Mouse (Mus musculus) kidney, adult 9 months (tissue): ENCODE measurements at regions not wholly inside any gene's neighbourhood (a gene's known extent, or its start where the extent isn't known, plus 50 kb on each side); places are given as distances from the start of the nearest gene placed in this dataset.

Experiments
- DNase-seq: peaks from one replicate; pipeline ENCODE4 v3.0.0; 2022

DNA sequence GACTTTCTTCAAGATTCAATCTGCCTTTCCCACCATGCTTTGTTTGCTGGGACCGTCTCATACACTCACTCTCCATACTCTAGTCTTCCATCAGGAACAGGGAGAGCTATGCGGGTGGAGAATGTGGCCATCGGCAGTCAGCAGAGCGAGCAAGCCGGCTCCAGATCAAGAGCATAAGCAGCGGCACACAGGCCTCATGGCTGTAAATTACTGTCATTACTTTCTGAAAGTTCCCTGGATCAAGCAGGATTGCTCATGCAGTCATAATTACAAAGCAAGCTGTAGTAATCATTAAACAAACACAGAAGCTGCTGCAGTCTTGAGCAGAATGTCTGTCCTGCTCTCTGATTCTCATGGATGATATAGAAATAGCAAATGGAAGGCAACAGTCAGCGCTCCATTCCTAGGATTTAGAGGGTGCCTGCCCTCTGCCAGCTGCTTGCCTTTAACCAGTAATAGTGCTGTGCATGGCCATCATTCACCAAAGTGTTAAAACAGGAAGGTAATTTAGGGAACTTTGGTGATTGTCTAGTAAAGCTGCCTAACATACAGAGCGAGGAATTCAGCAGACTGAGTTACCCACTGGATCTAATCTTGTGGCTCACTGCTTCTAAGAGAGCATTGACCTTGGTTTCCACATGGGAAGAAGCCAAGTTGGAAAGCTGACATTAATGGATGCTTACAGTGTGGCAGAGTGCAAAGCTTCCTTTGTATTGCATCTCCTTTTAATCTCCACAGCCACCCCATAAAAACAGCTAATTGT is 298.2 kb downstream of the 1190002N15Rik start:
- DNase-seq, result peak; percentile 31

- DNase-seq, result no peak
Observed at GRCm38 (mm10) chr9:94238565-94238964, 299.3 kb downstream of the 1190002N15Rik start.

DNA sequence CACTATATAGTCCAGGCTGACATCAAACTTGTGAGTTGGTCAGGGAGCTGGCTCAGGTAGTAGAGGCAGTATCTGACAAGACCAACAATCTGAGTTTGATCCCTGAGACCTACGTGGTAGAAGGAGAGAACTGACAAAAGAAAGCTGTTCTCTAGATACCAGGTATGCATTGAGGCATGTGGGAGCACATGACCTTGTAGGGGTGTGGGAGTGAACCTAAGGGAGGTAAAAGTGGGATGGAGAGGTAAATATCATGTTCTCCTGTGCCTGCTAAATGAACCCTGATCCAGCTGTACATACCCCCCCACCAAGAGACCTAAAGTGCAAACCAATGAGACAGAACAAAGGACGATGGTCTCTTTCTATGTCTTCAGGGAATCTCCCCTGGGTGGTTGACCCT is 308.3 kb downstream of the 1190002N15Rik start:
- no peak for DNase-seq

- peak; percentile 8 for DNase-seq
Observed at GRCm38 (mm10) chr9:94219116-94219515, 318.8 kb downstream of the 1190002N15Rik start.

DNA sequence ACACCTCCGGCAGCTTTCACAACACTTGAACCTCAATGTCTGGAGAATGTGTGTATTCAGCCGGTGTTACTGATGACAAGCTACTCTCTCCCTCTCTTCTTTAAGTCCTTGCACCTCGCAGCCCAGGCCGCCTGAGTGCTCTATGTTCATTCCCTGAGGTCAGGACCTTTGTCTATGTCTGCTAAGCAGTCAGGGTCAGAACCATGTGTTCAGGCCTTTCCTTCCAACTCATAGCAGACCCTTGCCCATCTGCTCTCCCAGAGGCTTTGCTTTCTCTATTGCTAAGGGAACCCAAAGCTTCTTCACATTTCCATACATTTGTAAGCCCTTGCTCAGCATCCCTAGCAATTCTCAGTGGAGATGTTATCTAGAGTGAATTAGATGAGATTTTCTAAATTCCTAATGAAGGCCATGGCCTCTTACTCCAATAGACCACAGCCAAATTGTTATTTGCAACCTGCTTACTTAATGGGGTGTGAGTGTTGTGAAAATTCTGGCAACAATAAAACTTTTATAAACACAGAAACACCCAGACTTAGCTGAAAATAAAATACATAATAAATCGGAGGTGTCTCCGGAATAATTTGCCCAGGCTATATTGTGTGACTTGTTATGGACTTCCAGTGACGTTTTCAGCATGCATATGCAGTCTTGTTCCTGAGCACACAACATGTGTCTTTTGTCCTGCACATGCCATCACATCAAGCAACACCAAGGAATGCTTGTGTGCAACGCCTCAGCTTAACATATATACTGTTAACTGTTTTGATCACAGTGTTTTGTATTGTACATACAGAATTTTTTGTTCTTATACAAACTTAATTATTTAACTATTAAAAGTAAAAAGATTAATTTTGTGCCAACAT is 321.2 kb downstream of the 1190002N15Rik start:
- DNase-seq, result no peak

DNA sequence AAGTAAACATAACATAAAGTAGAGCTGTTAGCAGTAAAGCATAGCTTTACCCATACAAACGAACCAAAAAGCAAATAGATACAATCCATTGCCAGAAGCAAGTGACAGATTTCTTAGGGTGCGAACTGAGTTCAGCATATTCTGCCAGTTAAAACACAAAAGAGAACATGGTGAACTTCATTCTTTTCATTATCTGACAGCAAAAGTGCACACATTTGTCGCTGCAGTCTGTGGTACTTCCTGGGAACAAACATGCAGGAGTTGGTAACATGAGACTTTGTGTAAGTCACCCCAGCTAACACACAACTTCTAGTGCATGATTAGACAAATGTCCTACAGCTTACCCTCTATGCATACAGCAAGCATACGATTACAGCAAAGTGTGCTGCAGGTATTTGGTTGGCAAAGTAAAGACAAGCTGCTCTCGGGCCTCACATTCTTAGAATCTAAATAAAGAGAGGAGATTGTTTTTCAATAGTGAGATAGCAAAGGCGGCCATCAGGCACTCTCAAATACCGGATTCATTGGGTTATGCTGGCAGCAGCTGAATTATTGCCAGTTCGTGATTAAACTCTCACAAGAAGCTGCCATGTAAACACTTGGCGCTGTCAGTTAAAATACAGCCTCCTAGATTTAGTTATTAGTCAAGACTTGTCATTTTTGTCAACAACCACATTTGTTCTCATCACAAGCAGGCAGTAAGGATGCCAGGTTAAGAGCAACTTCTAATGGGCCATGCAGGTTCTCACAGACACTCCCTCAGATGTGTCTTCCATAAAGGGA is 327.2 kb downstream of the 1190002N15Rik start:
- no peak for DNase-seq

- no peak for DNase-seq
Observed at GRCm38 (mm10) chr9:94208987-94209386, 328.9 kb downstream of the 1190002N15Rik start.

GRCm38 (mm10) chr9:94200892-94201291 is 337.0 kb downstream of the 1190002N15Rik start:
- DNase-seq, result no peak

GRCm38 (mm10) chr9:94199864-94200263 is 338.0 kb downstream of the 1190002N15Rik start:
- no peak for DNase-seq

DNA sequence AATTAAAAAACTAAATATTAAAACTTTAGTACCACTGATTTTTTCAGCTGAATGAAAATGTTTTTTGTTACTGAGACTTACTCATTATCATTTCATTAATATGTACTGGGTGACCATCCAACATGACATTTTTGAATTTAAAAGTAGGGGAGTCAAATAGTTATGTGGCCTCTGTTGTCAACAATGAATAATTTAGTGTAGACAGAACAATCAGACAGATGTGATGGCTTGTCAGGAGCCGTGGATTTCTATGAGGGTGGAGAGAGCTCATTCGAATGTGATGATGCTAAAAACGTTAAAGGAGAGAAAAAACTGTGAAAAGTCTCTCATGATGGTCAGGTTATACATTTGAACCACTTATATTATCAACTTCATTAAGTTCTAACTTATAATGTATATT is 346.8 kb downstream of the 1190002N15Rik start:
- DNase-seq, result no peak

GRCm38 (mm10) chr9:94189872-94190800 is 347.7 kb downstream of the 1190002N15Rik start:
- DNase-seq, result no peak

DNA sequence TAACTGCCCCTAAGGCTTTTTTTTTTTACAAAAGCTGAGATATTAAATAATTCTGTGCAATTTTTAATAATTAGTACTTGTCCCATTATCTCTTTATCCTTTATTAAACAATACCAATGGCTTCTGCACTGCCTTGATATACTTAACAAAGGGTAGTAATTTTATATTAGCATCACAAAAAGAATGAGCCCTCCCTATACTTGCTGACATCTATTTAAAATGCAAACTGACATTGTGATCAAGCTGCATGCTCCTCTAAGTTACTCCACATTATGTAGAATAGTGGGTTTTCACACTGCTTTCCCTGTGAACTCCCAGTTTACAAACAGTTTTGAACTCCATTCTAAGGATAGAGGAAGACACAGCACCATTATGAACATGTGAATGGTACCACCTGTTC is 349.8 kb downstream of the 1190002N15Rik start:
- no peak for DNase-seq

- no peak for DNase-seq
Observed at GRCm38 (mm10) chr9:94169905-94170612, 367.8 kb downstream of the 1190002N15Rik start.

DNA sequence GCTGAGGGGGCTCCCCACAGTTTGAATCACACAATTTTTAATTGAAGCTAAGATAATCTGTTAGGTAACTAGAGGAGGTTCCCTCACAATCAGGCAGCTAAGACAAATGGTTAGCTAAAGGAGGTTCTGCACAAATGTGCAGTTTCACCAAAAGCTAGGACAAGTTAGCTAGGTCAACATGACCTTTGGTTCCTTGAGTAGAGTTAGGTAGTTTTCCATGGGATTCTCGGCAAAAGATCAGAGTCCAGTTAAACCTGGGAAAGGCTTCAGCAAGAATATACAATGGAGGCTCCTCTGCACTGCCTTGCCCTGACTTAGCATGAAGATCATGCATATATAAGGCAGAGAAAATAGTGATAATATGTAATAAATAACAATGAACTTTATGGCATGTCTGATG is 374.2 kb downstream of the 1190002N15Rik start:
- peak; percentile 1 for DNase-seq

- no peak for DNase-seq
Observed at GRCm38 (mm10) chr9:94155581-94155980, 382.3 kb downstream of the 1190002N15Rik start.

GRCm38 (mm10) chr9:94148474-94148873 is 389.4 kb downstream of the 1190002N15Rik start:
- DNase-seq, result no peak

- DNase-seq, result no peak
Observed at GRCm38 (mm10) chr9:94146787-94147186, 391.1 kb downstream of the 1190002N15Rik start.

- no peak for DNase-seq
Observed at GRCm38 (mm10) chr9:94136444-94136843, 401.4 kb downstream of the 1190002N15Rik start.

GRCm38 (mm10) chr9:94133682-94134081 is 404.2 kb downstream of the 1190002N15Rik start:
- DNase-seq, result no peak

- DNase-seq, result no peak
Observed at GRCm38 (mm10) chr9:94131367-94131766, 406.5 kb downstream of the 1190002N15Rik start.

- peak; percentile 31 for DNase-seq
Observed at GRCm38 (mm10) chr9:94116961-94117360, 420.9 kb downstream of the 1190002N15Rik start.
